Mouse (Mus musculus) small intestine, adult 2 months (tissue): ENCODE results near the gene Lgi1. TPM values are rescaled to one million over a fixed set of nuclear protein-coding genes. Genes with fewer than 3 reads are reported as not detected.

Source experiments
- H3K27ac ChIP-seq: fragments of 200-500 bp; 2 replicates; pipeline ENCODE4 v1.5.1; 2012; ENCODE audit warnings: low read depth, low read length, control low read depth, inconsistent platforms; ENCODE audit not compliant: insufficient read depth
- H3K27me3 ChIP-seq: fragments of 200-500 bp; 2 replicates; pipeline ENCODE4 v1.6.1; 2012; ENCODE audit warnings: mild to moderate bottlenecking, moderate library complexity, low read length, inconsistent platforms; ENCODE audit not compliant: control insufficient read depth, insufficient read depth
- H3K36me3 ChIP-seq: fragments of 200-500 bp; 2 replicates; pipeline ENCODE4 v1.6.1; 2012; ENCODE audit warnings: mild to moderate bottlenecking, low read length, control low read depth, inconsistent platforms; ENCODE audit not compliant: control insufficient read depth, insufficient read depth
- H3K4me1 ChIP-seq: fragments of 200-500 bp; 2 replicates; pipeline ENCODE4 v1.6.1; 2012; ENCODE audit warnings: low read length, inconsistent platforms, mixed read lengths; ENCODE audit not compliant: control insufficient read depth, insufficient read depth, insufficient read length
- H3K4me3 ChIP-seq: fragments of 200-500 bp; 2 replicates; pipeline ENCODE4 v1.5.1; 2012; ENCODE audit warnings: low read depth, mild to moderate bottlenecking, control low read depth, inconsistent platforms, low read length, moderate library complexity
- CTCF ChIP-seq: fragments of 200-500 bp; IDR thresholded peaks from 2 replicates; pipeline ENCODE4 v1.5.1; 2012; ENCODE audit warnings: low read depth, mild to moderate bottlenecking, control low read depth, inconsistent platforms, low read length, moderate library complexity, mixed read lengths; ENCODE audit not compliant: insufficient replicate concordance, insufficient read length; ENCODE audit errors: extremely low read depth
- POLR2A ChIP-seq: fragments of 200-500 bp; IDR thresholded peaks from 2 replicates; pipeline ENCODE4 v1.6.1; 2012; ENCODE audit warnings: low read depth, mild to moderate bottlenecking, control low read depth, inconsistent platforms, low read length, moderate library complexity
- WGBS: fragments of 180-500 bp; shearing (Covaris S2); methylation state at CpG from one replicate; pipeline ENCODE4 v1.1.7; 2018; 5-methylcytosine and 5-hydroxymethylcytosine counted together
- polyA plus RNA-seq: library from polyadenylated mRNA; depleted of rRNA; stranded (reverse); fragments of >200 nt; gene quantifications from 2 replicates; pipeline ENCODE4 v1.2.3, GENCODE M21; 2012

The Lgi1 gene
- polyA plus RNA-seq, 1 experiment = not detected

- TF ChIP-seq POLR2A (no peak), CTCF (no peak)
- no peaks in the 10 kb centered on the region for H3K36me3 ChIP-seq
- H3K27ac ChIP-seq = no peak overlapping the region
- peaks cover 12% of the 10 kb centered on the region for H3K27me3 ChIP-seq
- no peak overlapping the region for H3K4me3 ChIP-seq
- WGBS = 62% methylated on average over 5 of the region's 5 CpGs
- no peaks in the 10 kb centered on the region for H3K4me1 ChIP-seq
Measured at GRCm38 (mm10) chr19:38261351-38261750, 3.0 kb upstream of the Lgi1 start.

- Histone ChIP-seq H3K36me3 (no peaks in the 10 kb centered on the region), H3K27ac (no peak overlapping the region), H3K4me1 (no peaks in the 10 kb centered on the region), H3K4me3 (no peak overlapping the region), H3K27me3 (peaks cover 12% of the 10 kb centered on the region)
- no peak for TF ChIP-seq POLR2A
- peak; percentile 37; the same call in 1 of the 2 replicates for TF ChIP-seq CTCF
- 25% methylated on average over 14 of the region's 14 CpGs for WGBS
Measured at GRCm38 (mm10) chr19:38263829-38264504, 369 bp upstream of the Lgi1 start.

- Histone ChIP-seq H3K36me3 (no peaks in the 10 kb centered on the region), H3K4me1 (no peaks in the 10 kb centered on the region), H3K27me3 (peaks cover 12% of the 10 kb centered on the region), H3K27ac (no peak overlapping the region), H3K4me3 (no peak overlapping the region)
- WGBS = 81% methylated on average over 5 of the region's 5 CpGs
- TF ChIP-seq CTCF = no peak
Measured at GRCm38 (mm10) chr19:38265767-38266166, 1.4 kb downstream of the Lgi1 start.

- WGBS = 90% methylated on average over 5 of the region's 5 CpGs
- peaks cover 12% of the 10 kb centered on the region for H3K27me3 ChIP-seq
- no peak overlapping the region for H3K4me3 ChIP-seq
- no peaks in the 10 kb centered on the region for H3K36me3 ChIP-seq
- H3K27ac ChIP-seq = no peak overlapping the region
- TF ChIP-seq CTCF (no peak), POLR2A (no peak)
- no peaks in the 10 kb centered on the region for H3K4me1 ChIP-seq
Measured at GRCm38 (mm10) chr19:38267469-38267868, 3.1 kb downstream of the Lgi1 start.

- no peak overlapping the region for H3K27ac ChIP-seq
- TF ChIP-seq POLR2A = no peak
- no peak for TF ChIP-seq CTCF
- H3K27me3 ChIP-seq = no peaks in the 10 kb centered on the region
- H3K4me3 ChIP-seq = no peak overlapping the region
- no peaks in the 10 kb centered on the region for H3K4me1 ChIP-seq
- H3K36me3 ChIP-seq = no peaks in the 10 kb centered on the region
- 34% methylated on average over 6 of the region's 6 CpGs for WGBS
Measured at GRCm38 (mm10) chr19:38271071-38271470, 6.7 kb downstream of the Lgi1 start.

GRCm38 (mm10) chr19:38273820-38274219 lies 9.5 kb downstream of the Lgi1 start:
- no peaks in the 10 kb centered on the region for H3K4me1 ChIP-seq
- peak overlapping the region; percentile 30; the same call in 1 of the 2 replicates for H3K27ac ChIP-seq
- no peak overlapping the region for H3K4me3 ChIP-seq
- TF ChIP-seq POLR2A = no peak
- no peaks in the 10 kb centered on the region for H3K36me3 ChIP-seq
- WGBS = 76% methylated on average over 7 of the region's 7 CpGs
- H3K27me3 ChIP-seq = no peaks in the 10 kb centered on the region

- WGBS = 56% methylated on average over 15 of the region's 15 CpGs
- no peaks in the 10 kb centered on the region for H3K4me1 ChIP-seq
- H3K36me3 ChIP-seq = no peaks in the 10 kb centered on the region
- no peak overlapping the region for H3K4me3 ChIP-seq
- H3K27ac ChIP-seq = no peak overlapping the region
- TF ChIP-seq POLR2A = no peak
- no peak for TF ChIP-seq CTCF
- H3K27me3 ChIP-seq = no peaks in the 10 kb centered on the region
Measured at GRCm38 (mm10) chr19:38274747-38275421, 10.5 kb downstream of the Lgi1 start.
